Comparison of ENCODE assay signal across 22 mouse cellular contexts in genomic region chr5:135847460-135847859, GRCm38 (mm10). TPM values are rescaled to one million over a fixed set of nuclear protein-coding genes. Genes with fewer than 3 reads are reported as not detected.
DNase-seq lines count a peak whose midpoint lies in the region; ATAC-seq and TF ChIP-seq lines count a peak whose summit lies in the region.
"Had no signal": no experiment of that assay in that cellular context is flagged by ENCODE, and none has a peak within 500 bp of the region (broad histone marks: within the 10 kb centered on the region; RNA-seq: fewer than 3 reads in every experiment).

No protein-coding gene starts in this region.

- no peak for TF ChIP-seq POLR2A in cortical plate, adult 2 months (IDR thresholded peaks at IDR 0.05; ENCODE audit: extremely low read depth, insufficient read depth, low read length)

- peak; percentile 53 for TF ChIP-seq CTCF in hindbrain, postnatal 0 days (IDR thresholded peaks at IDR 0.05; ENCODE audit: low read depth)
- peak; percentile 32 for TF ChIP-seq CTCF in lung, embryonic 14.5 days (IDR thresholded peaks at IDR 0.05; ENCODE audit: low read depth)
- TF ChIP-seq CTCF in cortical plate, adult 2 months (IDR thresholded peaks at IDR 0.05; ENCODE audit: extremely low read depth, insufficient read depth, low read length) = 0 out of 2 replicates have a peak, but pooled peaks have one; percentile 24

- H3K9me3 ChIP-seq in hindbrain, postnatal 0 days (ENCODE audit: low read length) = no peaks in the 10 kb centered on the region
- H3K9me3 ChIP-seq in hindbrain, embryonic 14.5 days (ENCODE audit: control insufficient read depth, low read length) = no peaks in the 10 kb centered on the region
- H3K9me3 ChIP-seq in lung, embryonic 14.5 days (ENCODE audit: low read depth, low read length) = no peaks in the 10 kb centered on the region
- H3K9me3 ChIP-seq: heart, embryonic 15.5 days; lung, embryonic 15.5 days had no signal

- no peak for ATAC-seq in hindbrain, postnatal 0 days
- ATAC-seq in hindbrain, embryonic 14.5 days (ENCODE audit: low FRiP score) = no peak
- ATAC-seq in lung, embryonic 14.5 days (ENCODE audit: insufficient read depth) = no peak

- no peak overlapping the region for H3K27ac ChIP-seq in hindbrain, postnatal 0 days
- no peak overlapping the region for H3K27ac ChIP-seq in hindbrain, embryonic 14.5 days
- no peak overlapping the region for H3K27ac ChIP-seq in lung, embryonic 14.5 days (ENCODE audit: low read depth)
- no peak overlapping the region for H3K27ac ChIP-seq in cortical plate, adult 2 months (ENCODE audit: insufficient read depth, low read length)
- H3K27ac ChIP-seq: heart, embryonic 15.5 days; hindbrain, embryonic 10.5 days; limb, embryonic 13.5 days; lung, embryonic 15.5 days had no signal

- H3K36me3 ChIP-seq in hindbrain, postnatal 0 days (ENCODE audit: insufficient read depth, low read length) = peaks cover 6% of the 10 kb centered on the region
- peaks cover 19% of the 10 kb centered on the region for H3K36me3 ChIP-seq in hindbrain, embryonic 14.5 days (replicated peaks; ENCODE audit: control insufficient read depth, insufficient read depth)
- no peaks in the 10 kb centered on the region for H3K36me3 ChIP-seq in lung, embryonic 14.5 days (ENCODE audit: insufficient read depth)
- H3K36me3 ChIP-seq: G1E; heart, embryonic 15.5 days; hindbrain, embryonic 10.5 days; limb, embryonic 13.5 days; lung, embryonic 15.5 days had no signal

- intact Hi-C loops in heart, postnatal 25 days (cut with DNase I) = no loop called here

- no peak overlapping the region for H3K4me3 ChIP-seq in hindbrain, postnatal 0 days (ENCODE audit: low read length)
- no peak overlapping the region for H3K4me3 ChIP-seq in hindbrain, embryonic 14.5 days (replicated peaks; ENCODE audit: low read length)
- H3K4me3 ChIP-seq in lung, embryonic 14.5 days (ENCODE audit: low read depth, low read length) = no peak overlapping the region
- no peak overlapping the region for H3K4me3 ChIP-seq in cortical plate, adult 2 months (ENCODE audit: insufficient read depth, low read length)
- H3K4me3 ChIP-seq: heart, embryonic 15.5 days; hindbrain, embryonic 10.5 days; limb, embryonic 13.5 days; lung, embryonic 15.5 days had no signal

- 74% methylated on average over 4 of the region's 4 CpGs for WGBS in hindbrain, postnatal 0 days
- WGBS in hindbrain, embryonic 14.5 days = 77% methylated on average over 4 of the region's 4 CpGs
- WGBS in lung, embryonic 14.5 days = 70% methylated on average over 4 of the region's 4 CpGs

- no peaks in the 10 kb centered on the region for H3K27me3 ChIP-seq in hindbrain, postnatal 0 days (ENCODE audit: insufficient read depth, low read length)
- 0 out of 2 replicates have a peak, but pooled peaks cover under 1% of the 10 kb centered on the region for H3K27me3 ChIP-seq in hindbrain, embryonic 14.5 days (ENCODE audit: control insufficient read depth, insufficient read depth, low read length)
- peaks cover 31% of the 10 kb centered on the region for H3K27me3 ChIP-seq in lung, embryonic 14.5 days (ENCODE audit: insufficient read depth, low read length)

- DNase-seq in hindbrain, postnatal 0 days (ENCODE audit: low spot score) = no peak
- no peak for DNase-seq in hindbrain, embryonic 14.5 days (ENCODE audit: low spot score)
- DNase-seq in lung, embryonic 14.5 days = no peak
- no peak for DNase-seq in lung, adult 18-20 months
- peak; percentile 70 for DNase-seq in ES-CJ7 (ENCODE audit: low read depth, low spot score)
- no peak for DNase-seq in heart, postnatal 25 days (ENCODE audit: low spot score)
- DNase-seq in adrenal gland, postnatal 10 days = no peak
- DNase-seq: adrenal gland, adult 2 months; B cell, adult 2 months; gastrocnemius, postnatal 14 days; kidney, postnatal 36 days; lung, postnatal 4 days; retina, postnatal 1 day; thymus, adult 18-20 months; thymus, postnatal 4 days had no signal

- no peak overlapping the region for H3K9ac ChIP-seq in hindbrain, postnatal 0 days (replicated peaks; ENCODE audit: low read length)
- H3K9ac ChIP-seq in hindbrain, embryonic 14.5 days = no peak overlapping the region
- no peak overlapping the region for H3K9ac ChIP-seq in lung, embryonic 14.5 days
- H3K9ac ChIP-seq: heart, embryonic 15.5 days; limb, embryonic 13.5 days; lung, embryonic 15.5 days had no signal

- no peak overlapping the region for H3K4me2 ChIP-seq in hindbrain, postnatal 0 days (ENCODE audit: low read depth, low read length)
- H3K4me2 ChIP-seq in hindbrain, embryonic 14.5 days (replicated peaks) = no peak overlapping the region
- no peak overlapping the region for H3K4me2 ChIP-seq in lung, embryonic 14.5 days
- H3K4me2 ChIP-seq: heart, embryonic 15.5 days; limb, embryonic 13.5 days; lung, embryonic 15.5 days had no signal

- peaks cover 2% of the 10 kb centered on the region; the same call in 1 of the 2 replicates for H3K4me1 ChIP-seq in hindbrain, postnatal 0 days (ENCODE audit: insufficient read depth, low read length)
- H3K4me1 ChIP-seq in hindbrain, embryonic 14.5 days (replicated peaks; ENCODE audit: control insufficient read depth, insufficient read depth, low read length) = peaks cover 29% of the 10 kb centered on the region
- no peaks in the 10 kb centered on the region for H3K4me1 ChIP-seq in lung, embryonic 14.5 days (ENCODE audit: insufficient read depth)
- peaks cover 12% of the 10 kb centered on the region for H3K4me1 ChIP-seq in cortical plate, adult 2 months (ENCODE audit: control insufficient read depth, insufficient read depth, low read length)
- H3K4me1 ChIP-seq: lung, embryonic 15.5 days had no signal

RNA-seq across cellular contexts. Expression of gene Hspb1, which starts 40.3 kb away (rescaled TPM):
- 29.4 and 29.6 TPM in 2 replicates for total RNA-seq in hindbrain, postnatal 0 days (2014; rRNA removed)
- 28.0 and 30.0 TPM in 2 replicates for polyA plus RNA-seq in hindbrain, postnatal 0 days (2015; fragmentation: Nextera tagmentation; extraction: Ambion mirVana)
- 10.3 and 10.6 TPM in 2 replicates for polyA plus RNA-seq in hindbrain, embryonic 14.5 days (2014; fragmentation: Nextera tagmentation; extraction: Ambion mirVana)
- polyA plus RNA-seq in lung, embryonic 14.5 days (2014; fragmentation: Nextera tagmentation; extraction: Ambion mirVana) = 62.8 and 68.1 TPM in 2 replicates
- 27.6 and 27.8 TPM in 2 replicates for polyA plus RNA-seq in cortical plate, adult 2 months (2012; rRNA removed)
- total RNA-seq in heart, postnatal 25 days (2021) = 100 to 1,000 TPM; 385 to 513 TPM
- total RNA-seq in adrenal gland, postnatal 10 days (2021) = 10 to 100 TPM; 68.2 to 90.0 TPM
- total RNA-seq: G1E had no signal
- polyA plus RNA-seq: G1E had no signal

RNA-seq across cellular contexts. Expression of gene Srrm3, which starts 40.8 kb away (rescaled TPM):
- total RNA-seq in hindbrain, postnatal 0 days (2014; rRNA removed) = 75.8 and 106 TPM in 2 replicates
- polyA plus RNA-seq in hindbrain, postnatal 0 days (2015; fragmentation: Nextera tagmentation; extraction: Ambion mirVana) = 50.8 and 55.7 TPM in 2 replicates
- polyA plus RNA-seq in hindbrain, embryonic 14.5 days (2014; fragmentation: Nextera tagmentation; extraction: Ambion mirVana) = 49.3 and 51.3 TPM in 2 replicates
- 0.17 and 0.38 TPM in 2 replicates for polyA plus RNA-seq in lung, embryonic 14.5 days (2014; fragmentation: Nextera tagmentation; extraction: Ambion mirVana)
- polyA plus RNA-seq in cortical plate, adult 2 months (2012; rRNA removed) = 80.9 and 84.8 TPM in 2 replicates
- not detected for total RNA-seq in heart, postnatal 25 days (2021)
- total RNA-seq in adrenal gland, postnatal 10 days (2021) = 1 to 10 TPM; 2.5 to 4.3 TPM
- total RNA-seq: gastrocnemius, postnatal 14 days; heart, adult 8-10 months had no signal
- polyA plus RNA-seq: G1E had no signal

Comparison
In these comparisons a context has a peak if more than half of its experiments do, and no peak if none do; other contexts are left out.
1. RNA of gene Srrm3, which starts 40.8 kb away (polyA plus RNA-seq): 80.9 to 84.8 TPM in cortical plate, adult 2 months, 50.8 to 55.7 TPM in hindbrain, postnatal 0 days and 49.3 to 51.3 TPM in hindbrain, embryonic 14.5 days; 0.17 to 0.38 TPM in lung, embryonic 14.5 days; every median in the first group is over 10 times any median in the second.
2. Peak in every context shown above with its lines, with median percentiles within 50 percentile points of each other: CTCF ChIP-seq.